Mouse (Mus musculus) cerebellum, adult 8-10 months (tissue): Measurements from ENCODE around the gene Coro1b.

Experiments
- DNase-seq: peaks from one replicate; pipeline ENCODE4 v3.0.0; 2022

Coro1b gene

GRCm38 (mm10) chr19:4144550-4145498, 3.6 kb upstream of the Coro1b start:
- no peak for DNase-seq

DNA sequence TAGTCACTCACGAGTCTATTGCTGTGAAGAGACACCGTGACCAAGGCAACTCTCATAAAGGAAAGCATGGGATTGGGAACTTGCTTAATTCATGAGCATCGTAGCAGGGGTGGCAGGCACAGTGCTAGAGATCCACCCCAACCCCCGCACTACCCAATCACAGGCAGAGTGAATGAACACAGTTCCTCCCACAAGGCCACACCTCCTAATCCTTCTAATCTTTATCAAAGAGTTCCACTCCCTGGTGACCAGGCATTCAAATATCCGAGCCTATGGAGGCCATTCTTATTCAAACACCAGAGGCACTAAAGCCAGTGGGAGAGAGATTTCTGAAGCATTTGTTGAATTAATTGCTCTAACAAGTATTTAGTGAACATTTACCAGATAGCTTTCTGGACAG, 2.5 kb upstream of the Coro1b start:
- DNase-seq, result no peak

DNA sequence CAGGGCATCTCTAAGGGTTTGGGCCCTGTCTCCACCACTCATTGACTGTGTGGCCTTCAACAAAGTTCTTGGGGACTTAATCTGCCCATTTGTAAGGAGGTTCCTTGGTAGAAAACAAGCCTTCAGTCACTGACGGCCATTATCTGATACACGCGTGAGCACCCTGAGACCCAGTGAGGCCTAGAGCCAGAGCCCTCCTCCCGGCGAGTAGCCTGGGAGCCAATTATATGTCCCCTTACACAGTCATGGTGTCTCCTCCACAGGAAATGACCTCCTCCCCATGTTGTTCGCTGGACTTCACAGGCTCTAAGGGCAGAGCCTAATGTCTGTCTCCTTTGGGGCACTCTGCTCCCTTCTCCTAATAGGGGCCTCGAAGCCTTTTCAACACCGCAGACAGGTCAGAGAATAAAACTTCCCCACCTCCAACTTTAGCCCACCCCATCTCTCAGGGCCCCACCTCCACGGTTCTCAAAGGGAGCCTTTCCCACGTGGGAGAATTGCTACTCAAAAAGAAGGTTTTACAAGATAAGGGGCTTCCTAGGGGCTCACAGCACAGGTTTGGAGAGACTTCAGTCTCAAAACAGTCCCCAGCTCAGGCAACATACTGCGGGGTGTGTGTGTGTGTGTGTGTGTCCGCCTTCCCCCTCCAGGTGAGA, 1.9 kb upstream of the Coro1b start:
- DNase-seq, result no peak

- DNase-seq, result no peak
Observed at GRCm38 (mm10) chr19:4147022-4147405, 1.4 kb upstream of the Coro1b start.

DNA sequence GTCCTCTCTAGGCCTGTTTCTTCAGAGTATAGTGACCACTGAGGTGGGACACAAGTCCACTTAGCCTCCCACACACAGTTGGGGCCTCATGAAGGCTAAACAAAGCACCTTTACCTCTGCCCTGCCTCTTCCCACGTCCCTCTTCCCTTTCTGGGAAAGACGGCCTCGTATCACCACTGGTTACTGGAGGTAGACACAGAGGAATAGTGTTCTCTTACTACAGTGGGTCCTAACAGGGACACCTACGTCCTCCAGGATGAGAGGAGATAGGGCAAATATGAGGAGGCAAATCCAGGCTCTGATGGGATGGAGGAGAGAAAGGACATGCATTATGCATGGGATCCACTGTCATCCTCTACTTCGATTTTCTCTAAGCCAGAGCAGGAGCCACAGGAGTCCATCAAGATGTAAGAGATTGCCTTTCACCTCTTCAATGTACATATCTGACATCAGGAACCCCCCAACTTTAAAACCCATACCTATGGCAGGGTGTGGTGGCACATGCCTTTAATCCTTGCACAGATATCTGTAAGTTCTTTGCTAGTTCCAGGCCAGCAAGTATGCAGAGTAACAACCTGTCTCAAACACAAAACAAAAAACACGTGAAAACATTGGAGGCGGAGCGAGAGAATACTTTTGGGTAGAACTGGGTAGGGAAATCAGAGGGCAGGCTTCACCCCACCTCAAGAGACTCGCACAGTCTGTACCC, 483 bp upstream of the Coro1b start:
- DNase-seq, result no peak

GRCm38 (mm10) chr19:4148819-4149218, 400 bp downstream of the Coro1b start:
- DNase-seq, result no peak

DNA sequence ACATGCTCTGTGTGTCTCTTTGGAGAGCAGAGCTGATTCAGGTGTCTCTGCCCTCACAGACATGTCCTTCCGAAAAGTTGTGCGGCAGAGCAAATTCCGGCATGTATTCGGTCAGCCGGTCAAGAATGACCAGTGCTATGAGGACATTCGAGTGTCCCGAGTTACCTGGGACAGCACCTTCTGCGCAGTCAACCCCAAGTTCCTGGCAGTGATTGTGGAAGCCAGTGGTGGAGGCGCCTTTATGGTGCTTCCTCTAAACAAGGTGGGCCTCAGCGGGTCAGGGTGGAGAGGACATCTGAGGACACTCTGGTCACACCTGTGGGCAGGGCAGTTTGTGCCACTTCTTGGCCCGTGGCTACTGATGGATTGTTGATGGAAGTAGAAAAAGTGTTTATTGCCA, 864 bp downstream of the Coro1b start:
- no peak for DNase-seq

GRCm38 (mm10) chr19:4149764-4150461, 1.5 kb downstream of the Coro1b start:
- DNase-seq, result no peak

DNA sequence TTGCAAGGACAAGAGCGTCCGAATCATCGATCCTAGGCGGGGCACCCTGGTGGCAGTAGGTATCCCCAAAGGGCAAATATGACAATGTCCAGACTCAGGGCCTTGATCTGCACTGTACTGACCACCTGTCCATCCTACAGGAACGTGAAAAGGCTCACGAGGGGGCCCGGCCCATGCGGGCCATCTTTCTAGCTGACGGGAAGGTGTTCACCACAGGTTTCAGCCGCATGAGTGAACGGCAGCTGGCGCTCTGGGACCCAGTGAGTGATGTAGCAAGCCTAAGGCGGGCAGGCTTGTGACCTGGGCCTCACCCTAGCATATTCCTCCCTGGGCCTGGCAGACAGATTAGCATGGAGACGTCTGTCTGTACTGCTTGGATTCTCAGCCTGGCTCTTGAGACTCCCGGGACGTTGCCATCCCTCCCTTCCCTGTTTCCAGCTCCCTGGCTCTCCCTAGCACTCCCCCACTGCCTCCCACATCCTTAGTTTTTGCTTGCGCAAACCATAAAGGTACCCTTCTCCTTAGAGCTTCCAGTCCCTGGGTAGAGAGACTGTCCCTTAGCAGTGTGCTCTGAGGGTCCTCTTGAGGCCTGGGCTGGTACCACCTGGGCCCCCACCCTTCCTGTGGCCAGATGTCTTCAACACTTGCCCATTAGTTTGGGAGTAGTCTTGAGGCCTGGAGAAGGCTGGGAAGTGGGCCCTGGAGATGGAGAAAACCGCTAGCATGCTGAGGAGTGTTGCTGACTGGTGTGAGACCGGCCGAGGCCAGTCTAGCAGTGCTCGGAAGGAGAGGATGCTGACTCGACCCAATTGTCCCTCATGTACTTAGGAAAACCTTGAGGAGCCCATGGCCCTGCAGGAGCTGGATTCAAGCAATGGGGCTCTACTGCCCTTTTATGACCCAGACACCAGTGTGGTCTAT, 2.4 kb downstream of the Coro1b start:
- DNase-seq, result no peak

DNA sequence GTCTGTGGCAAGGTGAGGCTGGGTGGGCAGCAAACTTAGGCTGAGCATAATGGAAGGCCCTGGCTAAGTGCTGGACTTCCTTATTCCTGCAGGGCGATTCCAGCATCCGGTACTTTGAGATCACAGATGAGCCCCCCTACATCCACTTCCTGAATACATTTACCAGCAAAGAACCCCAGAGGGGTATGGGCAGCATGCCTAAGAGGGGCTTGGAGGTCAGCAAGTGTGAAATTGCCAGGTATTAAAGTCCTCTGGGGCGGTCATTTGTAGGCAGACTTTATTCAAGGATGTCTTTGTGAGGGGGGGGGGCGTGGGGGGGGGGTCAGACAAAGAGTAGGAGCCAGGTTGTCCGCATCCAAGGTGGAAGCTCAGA, 3.1 kb downstream of the Coro1b start:
- DNase-seq, result no peak

DNA sequence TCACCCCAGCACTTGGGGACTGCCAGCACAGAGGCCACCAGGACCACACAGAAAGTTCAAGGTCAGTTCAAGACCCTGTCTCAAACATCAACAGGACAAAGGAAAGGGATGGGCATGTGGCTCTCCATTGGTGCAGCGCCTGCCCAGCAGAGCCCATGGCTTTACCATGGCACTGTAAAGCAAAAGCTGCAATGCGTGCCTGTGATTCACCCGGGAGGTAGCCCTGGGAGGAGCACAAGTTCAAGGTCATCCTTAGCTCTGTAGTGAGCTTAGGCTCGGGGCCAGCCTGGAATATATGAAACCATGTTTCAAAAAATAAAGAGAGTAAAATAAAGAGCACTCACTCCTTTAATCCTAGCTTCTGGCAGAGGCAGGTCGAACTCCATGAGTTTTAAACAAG, 3.5 kb downstream of the Coro1b start:
- no peak for DNase-seq

DNA sequence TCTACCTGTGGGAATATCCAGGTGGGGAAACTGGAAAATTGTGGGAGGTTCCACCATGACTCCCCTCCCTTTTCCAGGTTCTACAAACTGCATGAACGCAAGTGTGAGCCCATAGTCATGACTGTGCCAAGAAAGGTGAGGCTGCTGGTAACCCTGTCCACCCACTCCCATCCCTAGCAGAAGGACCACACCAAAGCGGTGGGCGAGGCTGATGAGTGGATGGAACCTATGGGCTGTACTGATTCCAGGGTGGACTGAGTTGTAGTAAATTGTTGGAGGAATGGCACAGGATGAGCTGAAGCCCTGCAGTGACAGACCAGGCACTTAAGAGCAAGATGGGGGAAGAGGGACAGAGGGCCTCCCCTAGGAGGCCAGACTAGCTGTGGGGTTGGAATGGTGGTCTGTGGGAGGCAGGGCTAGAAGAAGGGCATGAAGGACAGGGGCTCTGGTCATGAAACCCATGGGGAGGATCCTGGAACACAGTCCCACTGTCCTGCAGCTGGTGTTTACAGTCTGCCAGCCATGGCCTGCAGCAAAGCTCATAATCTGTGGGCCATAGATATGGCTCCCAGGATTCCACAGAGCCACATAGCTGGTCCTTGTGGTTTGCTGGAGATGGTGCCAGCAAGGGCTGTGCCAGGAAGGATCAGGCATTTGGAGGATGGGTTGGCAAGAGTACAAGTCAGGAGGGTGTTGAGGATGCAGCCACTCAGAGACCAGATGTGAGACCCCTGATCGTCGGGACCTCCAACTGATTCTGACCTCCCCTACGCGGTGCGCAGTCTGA, 4.2 kb downstream of the Coro1b start:
- DNase-seq, result no peak

- DNase-seq, result peak; percentile 67
Observed at GRCm38 (mm10) chr19:4153232-4153654, 4.8 kb downstream of the Coro1b start, which contains the start of gene Ptprcap. TSS of gene Ptprcap (plus strand) at chr19:4153604.

- DNase-seq, result no peak
Observed at GRCm38 (mm10) chr19:4154437-4155222, 6.2 kb downstream of the Coro1b start.

DNA sequence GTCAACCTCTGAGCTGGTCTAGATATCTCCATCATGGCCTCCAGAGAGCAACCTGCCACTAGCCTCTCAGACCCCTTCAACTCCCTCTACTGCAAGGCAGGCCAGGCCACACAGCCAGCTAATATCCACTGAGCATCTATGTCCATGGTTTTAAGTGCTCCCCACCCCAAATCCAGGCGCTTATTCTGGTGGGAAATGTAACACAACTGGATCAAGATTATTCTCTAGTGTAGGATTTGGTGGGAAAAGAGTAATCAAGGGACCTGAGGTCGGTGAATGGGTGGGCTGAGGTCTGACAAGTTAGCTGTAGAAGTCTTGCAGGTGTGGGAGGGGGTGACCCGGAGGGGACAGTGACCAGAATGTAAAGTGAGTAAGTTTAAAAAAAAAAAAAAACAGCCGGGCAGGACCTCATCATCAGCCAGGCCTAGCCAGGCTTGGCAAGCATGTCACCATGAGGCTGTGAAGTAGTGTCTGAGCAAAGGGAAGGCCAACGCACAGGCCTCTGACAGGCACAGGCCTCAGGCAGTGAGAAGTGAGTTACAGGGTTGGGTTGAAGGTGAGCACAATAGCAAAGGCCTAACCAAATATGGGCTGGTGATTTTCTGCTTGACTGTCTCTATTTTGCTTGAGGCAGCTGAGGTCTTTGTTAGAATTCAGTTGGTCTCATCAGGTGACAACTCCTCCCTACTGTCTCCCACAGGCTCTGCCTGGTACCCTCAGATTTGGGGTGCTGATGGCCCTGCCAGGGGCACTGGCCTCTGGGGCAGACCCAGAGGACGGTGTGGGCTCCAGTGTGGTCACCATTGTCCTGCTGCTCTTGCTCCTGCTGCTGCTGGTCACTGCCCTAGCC, 7.0 kb downstream of the Coro1b start:
- peak; percentile 24 for DNase-seq

- no peak for DNase-seq
Observed at GRCm38 (mm10) chr19:4156073-4156579, 7.7 kb downstream of the Coro1b start.

DNA sequence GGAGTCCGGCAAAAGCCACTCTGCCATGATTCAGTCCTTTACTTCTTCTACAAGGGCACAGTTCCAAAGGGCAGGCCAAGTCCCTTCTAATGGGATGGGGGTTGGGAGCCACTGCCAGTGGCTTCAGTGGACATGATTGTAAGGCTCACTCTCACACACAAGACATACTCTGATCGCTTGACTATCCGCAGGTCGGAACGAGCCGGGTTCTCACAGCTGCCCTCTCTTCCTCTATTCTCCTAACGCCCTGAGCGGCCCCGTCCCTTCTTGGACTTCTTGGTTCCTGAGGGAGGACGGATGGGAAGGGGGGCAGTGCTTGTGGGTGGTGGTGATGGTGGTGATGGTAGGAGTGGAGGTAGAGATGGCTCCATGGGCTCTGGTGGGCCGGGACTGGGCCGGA, 8.4 kb downstream of the Coro1b start:
- no peak for DNase-seq

- no peak for DNase-seq
Observed at GRCm38 (mm10) chr19:4159049-4159448, 10.6 kb downstream of the Coro1b start.
